Mouse (Mus musculus) induced T-regulatory cell, adult 2 months (primary cell): ENCODE data around the gene Gpank1.

Experiments used
- DNase-seq: peaks from one replicate; pipeline ENCODE4 v3.0.0-alpha.2; 2012; ENCODE audit warnings: low read depth

Gpank1 gene

DNA sequence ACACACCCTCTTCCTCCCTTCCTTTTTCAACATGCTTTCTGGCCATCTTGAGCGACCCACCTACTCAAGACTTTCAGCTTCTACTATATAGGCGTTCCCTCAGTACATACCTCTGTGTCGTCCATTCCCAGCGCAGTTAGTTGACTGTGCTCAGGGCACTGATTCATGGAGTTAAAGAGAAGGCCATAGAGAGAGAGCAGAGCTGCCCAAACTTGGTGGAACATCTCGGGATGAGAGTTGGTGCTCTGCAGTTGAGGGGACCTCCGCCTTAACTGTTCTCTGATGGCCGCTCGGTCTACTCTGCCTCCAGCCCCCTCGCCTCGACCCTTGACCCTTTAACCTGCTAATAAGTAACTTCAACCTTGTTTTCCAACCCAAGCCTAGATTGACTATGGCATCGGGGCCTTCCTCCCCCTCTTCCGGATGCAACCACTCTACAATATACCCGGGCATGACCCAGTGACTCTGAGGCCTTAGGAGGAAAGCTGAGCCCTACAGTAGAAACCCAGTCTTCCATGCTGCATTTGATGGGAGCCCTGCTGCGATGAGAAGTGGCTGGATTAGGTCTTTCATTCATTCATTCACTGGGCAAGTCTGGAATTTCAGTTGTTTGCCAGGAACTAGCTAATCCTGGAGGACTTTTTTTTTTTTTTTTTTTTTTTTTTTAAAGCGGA is 10.4 kb downstream of the Gpank1 start, which contains the start of gene Apom:
TSS of gene Apom (minus strand) at position 551 of the 674 bp plus-strand sequence.
- DNase-seq: no peak

DNA sequence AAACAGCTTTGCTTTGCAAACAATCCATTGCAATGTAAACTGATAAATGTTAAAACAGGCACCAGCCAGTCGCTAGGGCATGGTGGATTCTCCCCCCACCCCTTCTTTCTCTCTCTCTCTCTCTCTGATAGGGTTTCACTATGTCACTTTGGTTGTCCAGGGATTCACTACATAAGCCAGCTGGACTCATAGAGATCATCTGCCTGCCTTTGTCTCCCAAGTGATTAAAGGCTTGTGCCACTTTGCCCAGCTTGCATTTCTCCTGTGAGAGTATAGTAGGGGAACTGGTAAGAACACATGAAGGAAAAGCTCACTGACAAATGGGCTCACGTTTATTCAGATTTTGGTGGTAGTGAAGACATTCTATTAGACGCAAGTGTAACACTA is 10.9 kb downstream of the Gpank1 start:
- no peak for DNase-seq

DNA sequence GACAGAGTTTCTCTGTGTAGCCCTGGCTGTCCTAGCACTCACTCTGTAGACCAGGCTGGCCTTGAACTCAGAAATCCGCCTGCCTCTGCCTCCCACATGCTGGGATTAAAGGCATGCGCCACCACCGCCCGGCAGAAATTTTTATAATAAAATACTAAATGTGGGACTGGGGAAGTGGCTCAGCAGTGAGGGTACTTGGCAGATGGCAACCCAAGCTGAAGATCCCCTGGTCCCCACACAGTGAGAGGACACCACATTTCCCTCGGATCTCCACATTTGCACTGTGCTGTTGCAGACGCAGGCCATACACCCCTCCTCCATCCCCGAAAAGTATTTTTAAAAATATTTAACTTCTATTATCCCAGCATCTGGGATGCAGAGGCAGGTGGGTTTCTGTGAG is 12.3 kb downstream of the Gpank1 start:
- no peak for DNase-seq

DNA sequence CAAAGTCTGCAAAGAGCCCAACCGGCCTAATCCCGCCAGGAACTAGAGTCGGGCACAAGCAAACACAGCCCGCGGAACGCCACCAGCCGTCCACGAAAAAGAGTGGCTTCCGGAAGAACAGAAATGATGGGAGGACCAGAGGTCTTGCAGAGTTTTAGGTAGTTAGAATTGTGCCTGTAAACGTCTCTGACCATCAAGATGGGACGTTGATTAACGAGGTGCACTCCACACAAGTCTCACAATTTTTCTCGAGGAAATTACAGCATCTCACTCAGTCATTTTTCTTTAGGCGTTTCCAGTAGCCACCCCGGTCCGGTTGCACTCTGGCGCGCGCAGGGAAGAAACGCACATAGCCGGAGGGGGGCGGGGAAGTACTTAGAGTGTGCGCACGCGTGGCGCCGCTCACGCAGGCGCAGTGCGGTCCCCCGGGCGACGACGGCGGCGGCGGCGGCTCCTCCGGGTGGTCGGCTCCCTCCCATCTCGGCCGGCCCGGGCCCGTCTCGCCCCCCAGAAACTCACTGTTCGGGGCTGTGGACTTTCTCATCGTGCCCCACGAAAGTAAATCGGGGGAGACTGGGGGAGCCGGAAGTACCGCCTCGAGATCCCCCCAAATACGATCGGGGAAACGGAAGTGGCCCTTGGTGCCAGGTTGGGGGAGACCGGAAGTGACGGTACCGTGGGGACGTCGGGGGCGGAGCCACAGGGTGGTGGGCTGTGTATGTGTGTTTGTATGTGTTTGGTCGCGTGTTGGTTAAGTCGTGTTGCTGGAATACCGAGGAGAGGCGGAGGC is 13.7 kb downstream of the Gpank1 start, which contains the start of gene Bag6:
TSS of gene Bag6 (plus strand) at position 378 of the 790 bp plus-strand sequence.
- peak; percentile 98 for DNase-seq

DNA sequence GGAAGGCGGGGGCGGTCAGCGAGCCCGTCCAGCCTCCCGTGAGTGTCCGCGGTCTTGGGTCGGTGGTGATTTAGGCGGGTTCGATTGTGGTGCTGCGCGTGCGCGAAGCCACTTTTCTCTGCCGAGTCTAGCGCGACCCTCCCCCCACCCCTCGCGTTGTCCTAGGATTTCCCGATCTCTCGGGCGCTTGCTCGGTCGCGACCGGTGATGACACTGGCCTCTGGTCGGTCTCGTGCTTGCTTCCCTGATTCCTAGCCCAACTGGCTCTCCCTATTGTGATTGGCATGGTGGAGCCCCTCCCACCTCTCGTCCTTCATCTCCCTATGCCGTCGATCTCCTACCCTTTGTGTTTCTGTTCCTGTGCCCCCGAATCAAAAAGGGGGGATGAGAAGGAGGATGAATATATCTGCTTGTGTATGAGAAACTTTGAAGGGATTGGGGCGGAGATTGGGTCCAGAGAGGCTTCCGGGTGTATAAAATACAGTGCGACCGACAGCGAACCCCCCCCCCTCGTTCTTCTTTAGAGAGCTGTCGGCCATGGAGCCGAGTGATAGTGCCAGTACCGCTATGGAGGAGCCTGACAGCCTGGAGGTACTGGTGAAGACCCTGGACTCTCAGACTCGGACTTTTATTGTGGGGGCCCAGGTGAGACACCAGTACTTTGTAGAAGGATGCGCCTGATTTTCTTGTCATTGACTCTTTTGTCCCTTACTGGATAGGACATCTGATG is 14.5 kb downstream of the Gpank1 start:
- DNase-seq: no peak

DNA sequence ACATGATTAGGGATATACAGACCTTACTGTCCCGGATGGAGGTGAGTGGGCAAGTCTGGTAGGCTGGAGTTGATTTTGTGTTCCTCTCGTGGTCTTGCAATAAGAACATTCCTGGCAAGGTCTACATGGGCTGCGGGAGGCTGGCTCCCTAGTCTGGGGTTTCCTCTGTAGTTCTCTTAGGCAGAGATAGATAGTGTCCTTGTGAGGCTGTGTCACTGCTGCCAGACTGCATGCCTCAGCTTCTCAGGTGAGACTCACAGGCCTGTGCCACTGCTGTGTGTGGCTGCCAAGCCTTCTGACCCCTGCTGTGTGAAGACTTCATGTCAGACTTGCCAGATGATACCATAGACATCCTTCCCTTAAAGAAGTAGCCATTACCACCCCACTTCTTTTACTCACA is 18.0 kb downstream of the Gpank1 start:
- DNase-seq: no peak

DNA sequence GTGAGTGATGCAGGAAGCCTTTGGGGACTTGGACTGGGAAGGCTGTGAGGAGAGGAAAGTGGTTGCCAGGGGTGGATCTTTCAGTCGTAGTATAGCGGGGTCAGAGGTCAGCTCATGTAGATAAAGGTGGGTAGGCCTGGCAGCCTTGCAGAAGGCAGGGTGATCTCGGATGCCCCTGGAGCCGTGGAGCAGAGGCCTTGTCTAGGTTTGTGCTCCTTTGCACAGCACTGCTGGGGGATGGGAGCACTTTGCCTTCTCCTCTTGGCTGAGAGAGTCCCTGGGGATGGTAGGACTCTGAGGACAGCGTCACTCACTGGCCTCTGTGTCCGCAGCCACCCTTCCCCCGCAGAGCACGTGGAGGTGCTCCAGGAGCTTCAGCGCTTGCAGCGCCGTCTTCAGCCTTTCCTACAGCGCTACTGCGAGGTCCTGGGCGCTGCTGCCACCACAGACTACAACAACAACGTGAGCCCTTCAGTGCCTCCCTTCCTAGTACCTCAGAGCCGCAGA is 19.3 kb downstream of the Gpank1 start:
- DNase-seq: no peak

DNA sequence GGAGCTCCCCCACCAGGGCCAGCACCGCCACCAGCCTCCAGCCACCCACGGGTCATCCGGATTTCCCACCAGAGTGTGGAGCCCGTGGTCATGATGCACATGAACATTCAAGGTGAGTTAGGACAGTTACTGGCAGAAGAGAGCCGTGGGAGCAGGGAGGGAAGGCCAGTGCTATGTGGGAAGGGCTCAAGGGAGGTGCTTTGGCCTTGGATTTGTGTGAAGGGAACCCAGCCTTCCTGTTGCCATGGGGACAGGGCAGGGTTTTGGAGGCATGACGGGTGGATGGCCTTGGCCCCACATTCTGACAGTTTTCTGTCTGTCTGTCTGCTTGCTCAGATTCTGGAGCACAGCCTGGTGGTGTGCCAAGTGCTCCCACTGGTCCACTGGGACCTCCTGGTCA is 20.7 kb downstream of the Gpank1 start:
- no peak for DNase-seq

DNA sequence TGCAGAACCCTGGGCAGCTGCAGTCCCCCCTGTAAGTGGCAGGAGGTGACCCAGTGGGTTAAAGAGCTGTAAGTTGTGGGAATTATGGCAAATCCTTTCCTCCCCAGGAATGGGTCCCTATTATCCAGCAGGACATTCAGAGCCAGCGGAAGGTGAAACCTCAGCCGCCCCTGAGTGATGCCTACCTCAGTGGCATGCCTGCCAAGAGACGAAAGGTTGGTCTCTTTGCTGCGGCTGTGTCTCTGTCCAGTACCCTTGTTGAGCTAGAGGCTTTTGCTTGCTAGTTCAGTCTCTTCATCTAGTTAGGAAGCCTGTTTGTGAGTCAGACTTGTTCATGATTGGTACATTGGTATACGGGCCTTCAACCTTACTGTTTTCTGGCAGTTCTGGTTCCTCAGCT is 24.9 kb downstream of the Gpank1 start:
- DNase-seq: no peak

DNA sequence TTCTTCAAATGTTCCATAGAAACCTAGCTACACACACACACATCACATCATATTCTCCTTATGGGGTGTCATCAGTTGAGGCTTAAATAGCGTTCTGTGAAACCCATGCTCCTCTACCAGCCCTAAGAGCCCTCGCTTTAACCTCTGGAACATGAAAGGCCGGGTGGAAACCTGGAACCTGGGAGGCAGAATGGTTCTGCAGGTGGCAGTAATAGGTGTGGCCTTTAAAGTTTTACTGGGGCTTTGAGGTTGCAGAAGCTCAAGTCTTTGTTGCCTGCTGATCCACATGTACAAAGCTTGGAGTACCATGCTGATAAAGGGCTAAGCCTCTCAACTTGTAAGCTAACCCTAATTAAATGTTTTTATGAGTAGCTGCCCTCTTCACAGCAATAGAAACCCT is 26.1 kb downstream of the Gpank1 start:
- DNase-seq: no peak

DNA sequence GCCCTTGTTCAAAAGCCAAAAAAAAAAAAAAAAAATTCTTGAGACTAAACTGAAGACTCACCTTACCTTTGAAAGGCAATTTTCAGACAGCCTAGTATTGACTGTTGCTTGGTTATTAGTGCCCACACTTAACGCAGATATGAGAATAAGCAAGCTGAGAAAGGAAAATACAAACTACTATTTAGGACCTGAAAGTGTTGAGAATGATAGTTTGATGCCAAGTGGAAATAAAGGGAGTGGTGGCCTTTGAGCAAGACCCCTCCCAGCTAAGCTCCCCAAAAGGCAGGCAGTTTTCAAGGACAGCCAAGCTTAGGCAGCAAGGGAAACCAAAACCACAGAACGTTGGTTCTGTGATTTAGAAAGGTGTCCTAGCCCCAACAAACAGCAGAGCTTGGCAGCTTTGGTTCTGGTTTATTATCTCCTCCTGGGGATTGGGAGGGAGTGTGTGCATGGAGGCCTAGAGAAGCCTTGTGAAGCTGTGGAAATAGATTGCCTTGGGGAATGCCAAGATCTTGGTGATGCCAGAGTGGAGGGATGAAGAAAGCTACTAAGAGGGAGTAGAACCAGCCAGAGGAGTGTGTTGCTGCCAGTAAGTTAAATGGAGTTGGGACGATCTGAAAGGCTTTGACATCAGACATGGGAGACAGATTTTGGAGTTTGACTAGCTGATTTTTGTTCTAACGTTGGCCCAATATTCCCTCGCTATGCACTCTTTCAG is 26.8 kb downstream of the Gpank1 start:
- DNase-seq: no peak

DNA sequence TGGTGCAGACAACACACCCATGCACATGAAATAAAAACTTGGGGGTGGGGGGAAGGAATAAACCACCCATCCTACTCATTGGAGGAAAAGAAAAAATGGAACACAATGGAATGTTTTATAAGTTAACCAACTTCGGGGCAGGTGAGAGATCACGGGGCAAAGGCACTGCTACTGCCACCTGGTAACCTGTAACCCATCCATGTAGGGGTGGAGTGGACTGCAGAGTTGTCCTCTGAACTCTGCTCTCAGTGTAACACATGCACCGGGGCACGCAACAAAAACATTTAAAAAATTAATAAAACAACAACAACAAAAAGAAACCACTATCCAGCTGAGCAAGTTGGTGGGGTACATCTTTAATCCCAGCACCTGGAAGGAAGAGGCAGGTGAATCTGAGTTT is 30.9 kb downstream of the Gpank1 start:
- no peak for DNase-seq

DNA sequence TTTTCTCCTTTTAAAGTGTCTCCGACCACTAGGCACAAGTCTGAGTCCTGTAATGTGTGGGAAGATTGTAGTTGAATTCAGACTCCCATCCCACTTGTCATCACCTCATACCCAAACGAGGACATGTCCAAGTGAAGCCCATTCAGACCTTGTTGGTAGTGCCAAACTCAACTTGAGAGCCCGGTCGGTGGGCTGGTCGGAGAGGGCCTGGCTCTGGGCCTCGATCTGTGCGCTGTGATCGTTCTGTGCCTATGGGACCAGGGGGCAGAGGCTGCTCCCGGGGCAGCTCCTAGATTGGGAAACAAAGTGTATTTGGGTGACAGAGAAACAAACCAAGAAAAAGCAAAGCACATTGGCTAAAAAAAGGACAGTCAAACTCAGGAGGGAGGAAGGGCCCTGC is 31.8 kb downstream of the Gpank1 start:
- no peak for DNase-seq

DNA sequence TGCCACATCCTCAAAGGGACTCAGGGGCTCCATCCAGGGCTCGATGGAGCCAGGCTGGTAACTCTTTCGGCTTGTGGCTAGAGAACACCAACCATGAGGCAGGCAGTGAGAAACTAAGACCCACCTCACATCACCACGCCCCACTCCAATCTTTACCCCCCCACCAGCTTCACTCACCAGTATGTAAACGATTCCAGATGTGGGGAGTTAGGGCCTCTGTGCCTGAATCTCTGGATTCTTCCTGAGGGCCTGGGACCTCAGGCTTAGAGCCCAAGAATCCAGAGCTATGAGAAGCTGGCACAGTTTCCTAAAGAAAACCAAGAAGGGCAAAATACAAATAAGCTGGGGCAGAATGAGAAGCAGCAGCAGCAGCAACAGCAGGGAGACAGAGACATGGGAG is 32.7 kb downstream of the Gpank1 start:
- DNase-seq: no peak

DNA sequence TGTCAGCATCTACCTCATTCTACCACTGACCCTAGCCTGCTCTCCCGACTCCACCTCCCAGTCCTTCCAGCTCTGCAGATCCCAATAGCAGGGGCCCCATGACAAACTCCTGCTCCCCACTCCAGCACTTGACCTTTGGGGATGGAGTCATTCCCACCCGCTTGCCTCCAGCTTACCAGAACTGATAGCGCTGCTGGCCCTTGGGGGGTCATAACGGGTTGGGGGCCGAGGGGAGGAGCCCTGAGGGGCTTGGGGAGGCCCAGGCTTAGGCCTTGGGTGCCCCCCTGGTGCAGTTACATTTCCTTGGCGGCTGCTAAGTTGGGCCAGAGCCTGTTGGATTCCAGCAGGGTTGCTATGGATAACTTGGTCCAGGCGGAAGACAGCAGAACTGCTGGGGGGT is 33.4 kb downstream of the Gpank1 start:
- DNase-seq: no peak

DNA sequence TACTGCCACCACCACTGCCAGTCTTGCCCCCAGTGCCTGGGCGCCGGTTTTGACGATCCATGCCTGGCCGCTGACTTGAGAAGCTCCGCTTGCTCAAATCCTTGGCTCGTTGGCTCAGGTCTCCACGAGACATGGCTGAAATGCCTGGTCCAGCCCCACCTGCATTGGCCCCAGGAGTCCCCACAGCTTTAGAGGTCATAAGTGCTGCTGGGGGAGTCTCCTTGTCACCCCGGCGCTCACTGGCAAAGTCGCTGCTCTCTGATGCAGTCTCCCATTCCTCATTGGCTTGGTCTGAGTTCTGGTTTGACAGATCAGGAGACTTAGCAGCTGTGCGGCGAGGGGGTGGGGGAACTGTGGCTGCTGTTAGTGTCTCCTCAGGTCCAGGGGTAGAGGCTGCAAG is 34.2 kb downstream of the Gpank1 start:
- no peak for DNase-seq

DNA sequence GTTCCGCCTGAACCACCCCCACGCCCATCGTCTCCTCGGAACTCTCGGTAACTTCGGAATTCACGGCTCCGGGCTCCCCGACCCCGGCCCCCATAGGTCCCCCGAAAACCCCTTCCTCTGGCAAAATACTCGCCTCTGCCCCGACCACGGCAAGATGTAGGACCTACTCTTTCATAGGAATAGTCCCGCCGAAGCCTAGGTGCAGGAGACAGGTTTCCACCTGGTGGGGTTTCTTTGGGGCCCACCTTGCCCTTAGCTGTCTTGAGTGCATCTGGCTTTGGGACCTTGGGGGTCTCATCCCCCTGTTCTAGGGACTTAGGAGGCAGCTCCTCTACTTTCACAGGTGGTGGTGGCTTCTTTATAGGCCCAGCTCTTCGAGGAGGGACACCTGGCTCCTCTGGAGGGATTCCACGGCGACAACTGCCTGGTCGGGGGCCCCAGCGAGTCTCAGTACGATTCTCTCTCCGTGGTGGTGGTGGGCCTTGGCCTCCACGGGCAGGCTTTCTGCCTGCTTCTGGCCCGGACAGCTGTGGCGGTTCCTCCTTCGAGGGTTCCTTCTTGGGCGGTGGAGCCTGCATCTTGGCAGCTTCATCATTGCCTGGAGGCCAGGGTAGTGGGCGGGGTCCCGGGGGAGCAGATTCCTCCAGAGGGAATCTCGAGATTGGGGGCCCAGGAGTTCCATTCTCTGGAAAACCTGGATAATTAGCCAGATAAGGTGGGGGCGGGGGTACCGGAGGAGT is 35.4 kb downstream of the Gpank1 start:
- DNase-seq: no peak

DNA sequence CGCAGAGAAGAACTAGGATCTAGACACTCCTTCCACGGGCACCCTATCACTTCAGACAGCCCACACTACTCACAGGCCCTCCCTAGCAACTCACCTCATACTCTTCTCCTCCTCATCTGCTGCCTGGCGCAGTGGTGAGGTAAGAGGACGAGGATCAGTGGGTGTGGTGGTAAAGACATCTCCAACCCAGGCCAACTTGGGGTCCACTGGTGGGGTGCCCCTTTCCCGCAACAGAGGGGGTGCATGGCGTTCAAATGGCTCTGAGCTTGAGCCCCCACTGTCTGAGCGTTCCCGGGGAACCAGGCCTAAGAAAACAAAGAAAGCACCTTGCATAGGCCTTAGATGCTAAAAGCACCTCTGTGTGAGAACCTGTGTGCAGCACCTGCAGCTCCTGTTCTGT is 36.0 kb downstream of the Gpank1 start:
- DNase-seq: no peak

DNA sequence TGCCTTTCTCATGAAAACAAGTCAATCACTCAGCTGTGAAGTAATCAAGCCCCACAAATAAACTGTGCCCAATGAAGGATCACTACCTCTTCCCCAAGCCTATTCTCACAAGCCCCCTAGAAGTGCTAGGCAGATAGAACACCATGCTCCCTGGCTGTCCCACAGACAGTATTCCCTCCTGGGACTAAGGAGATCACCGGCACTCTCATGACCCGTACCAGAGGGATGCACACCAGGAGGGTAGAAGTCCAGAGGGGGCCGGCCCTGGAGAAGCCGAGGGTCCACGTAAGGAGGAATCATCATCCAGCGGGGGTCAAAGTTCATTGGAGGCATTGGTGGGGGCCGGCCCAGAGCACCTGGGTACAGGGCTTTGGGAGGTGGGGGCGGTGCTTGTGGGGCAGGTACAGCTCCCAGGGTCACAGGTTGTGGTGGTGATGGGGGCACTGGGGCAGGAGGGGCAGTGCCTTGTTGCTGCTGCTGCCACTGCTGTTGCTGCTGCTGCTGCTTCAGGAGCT is 36.5 kb downstream of the Gpank1 start:
- DNase-seq: no peak

DNA sequence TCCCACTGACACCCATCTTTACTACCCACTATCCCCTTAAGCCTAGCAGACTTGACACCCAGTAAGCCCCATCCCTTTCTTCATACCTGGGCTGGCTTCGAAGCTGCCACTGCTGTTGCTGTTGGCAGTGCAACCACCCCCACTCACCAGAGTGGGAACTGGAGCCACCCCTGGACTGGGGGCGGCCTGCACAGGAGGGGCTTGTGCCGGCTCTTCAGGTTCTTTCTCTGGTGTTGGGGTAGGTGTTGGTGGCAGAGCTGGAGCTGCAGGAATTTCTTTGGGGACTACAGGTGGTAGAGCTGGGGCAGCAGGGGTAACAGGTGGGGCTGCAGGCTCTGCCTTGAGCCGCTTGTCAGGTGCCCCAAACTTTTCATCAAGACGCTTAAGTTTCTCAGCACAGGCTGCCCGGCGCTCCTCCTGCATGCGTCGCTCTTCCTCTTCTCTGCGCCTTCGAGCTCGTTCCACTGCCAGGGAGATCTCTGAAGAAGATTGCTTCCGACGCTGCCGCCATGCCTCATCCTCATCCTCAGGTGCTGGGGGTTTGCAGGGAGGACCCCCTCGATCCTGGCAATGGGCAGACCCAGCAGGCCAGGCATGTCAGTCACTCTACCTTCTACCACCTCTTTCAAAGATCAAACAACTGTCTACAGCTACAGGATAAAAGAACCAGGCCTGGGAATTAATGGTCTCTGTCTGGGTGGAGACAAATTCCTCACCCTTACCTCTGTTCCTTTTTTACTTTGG is 37.8 kb downstream of the Gpank1 start:
- no peak for DNase-seq
